Mouse (Mus musculus): ENCODE measurements around the gene Bcl2.

DNA sequence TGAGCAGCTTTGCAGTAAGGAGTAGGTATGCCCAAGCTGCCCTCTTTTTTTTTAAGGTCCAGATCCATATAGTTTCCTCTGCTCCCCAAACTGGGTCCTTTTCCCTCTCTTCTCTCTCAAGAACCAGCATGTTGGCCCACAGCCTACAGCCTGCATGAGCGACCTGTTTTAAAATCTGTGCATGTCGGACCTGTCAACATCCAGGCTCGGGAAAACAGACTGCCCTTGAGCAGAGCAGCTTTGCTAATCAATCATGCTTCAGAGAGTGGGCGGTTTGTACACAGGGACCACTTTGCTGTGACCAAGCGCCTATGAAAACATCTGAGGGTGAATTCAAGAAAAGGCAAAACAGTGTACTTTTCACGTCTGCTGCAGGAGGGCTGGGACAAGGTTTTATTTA is 111.1 kb downstream of the Bcl2 start:
- no peak for TF ChIP-seq CTCF (IDR thresholded peaks at IDR 0.05; ENCODE audit: extremely low read depth, insufficient read depth, low read length)
- no peak for TF ChIP-seq POLR2A (IDR thresholded peaks at IDR 0.05; ENCODE audit: extremely low read depth, insufficient read depth, low read length)
